Mouse (Mus musculus): ENCODE results near the gene Siglecg. TPM values are rescaled to one million over a fixed set of nuclear protein-coding genes. Genes with fewer than 3 reads are reported as not detected.
A peak's percentile ranks its signal among the peaks of the same experiment; 100 is the strongest.

The Siglecg gene
- polyA plus RNA-seq, 1 experiment from 2014 or later, result 0.05 TPM

DNA sequence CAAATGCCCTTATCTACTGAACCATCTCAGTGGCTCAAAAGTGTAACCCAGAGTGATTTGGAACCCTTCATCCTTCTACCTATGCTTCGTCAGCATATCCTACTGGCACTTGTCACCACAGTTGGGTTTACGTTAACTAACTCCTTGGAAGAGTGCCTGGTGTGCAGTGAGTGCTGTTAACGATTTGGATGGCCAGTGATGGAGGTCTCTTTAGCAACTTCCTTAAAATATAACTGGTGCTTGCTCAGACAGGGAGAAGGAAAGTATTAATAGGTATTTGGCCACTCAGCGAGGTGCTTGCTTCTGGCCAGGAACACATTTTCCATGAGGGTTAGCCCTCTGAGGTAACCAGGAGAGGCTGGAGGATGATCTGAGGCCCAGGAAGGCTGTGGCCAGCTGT lies 39.8 kb downstream of the Siglecg start:
- Histone ChIP-seq H3K9ac (no peak overlapping the region), H3K36me3 (replicated peaks) (0 out of 2 replicates have a peak, but pooled peaks cover 1% of the 10 kb centered on the region), H3K4me2 (no peak overlapping the region), H3K27ac (no peak overlapping the region), H3K4me1 (peaks cover 14% of the 10 kb centered on the region), H3K9me3 (no peaks in the 10 kb centered on the region), H3K4me3 (no peak overlapping the region), H3K27me3 (replicated peaks) (no peaks in the 10 kb centered on the region)
- 93% methylated on average over 4 of the region's 4 CpGs for WGBS
- ATAC-seq (replicated peaks), result no peak

DNA sequence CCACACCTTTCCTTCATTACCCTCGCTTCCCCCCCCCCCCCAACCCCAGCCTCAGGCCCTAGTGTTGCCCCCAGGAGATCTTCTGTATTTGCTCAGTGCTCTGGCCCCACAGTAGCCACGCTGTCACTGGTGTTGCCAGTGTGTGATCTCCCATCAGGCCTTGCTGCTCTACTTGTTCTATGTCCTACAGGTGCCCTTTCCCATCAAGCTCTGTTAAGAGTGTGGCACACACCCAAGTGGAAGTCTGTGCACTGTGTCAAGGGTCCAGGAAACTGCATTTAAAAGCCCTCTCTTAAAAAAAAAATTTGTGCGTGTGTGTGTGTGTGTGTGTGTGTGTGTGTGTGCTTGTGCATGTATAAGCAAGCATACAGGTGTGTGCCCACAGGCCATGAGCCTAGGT lies 40.2 kb downstream of the Siglecg start:
- H3K4me3 ChIP-seq, result no peak overlapping the region

DNA sequence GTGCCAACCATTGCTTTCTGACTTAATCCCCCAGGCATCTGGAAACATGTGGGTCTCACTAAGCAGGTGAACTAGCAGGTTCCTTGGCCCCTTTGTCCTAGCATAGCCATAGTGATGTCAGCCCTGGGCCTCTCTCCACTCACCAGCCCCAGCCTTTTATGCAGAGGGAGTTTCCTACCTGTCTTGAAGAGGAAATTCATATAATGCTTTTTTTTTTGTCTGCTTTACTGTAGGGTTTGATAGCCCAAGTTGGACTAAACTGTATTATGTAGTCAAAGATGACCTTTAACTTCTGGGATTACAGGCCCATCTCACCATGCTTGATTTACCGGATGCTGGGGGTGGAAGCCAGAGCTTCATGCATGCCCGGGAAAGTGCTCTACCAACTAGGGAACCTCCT lies 41.8 kb downstream of the Siglecg start:
- peaks cover 4% of the 10 kb centered on the region for H3K4me1 ChIP-seq
- no peak overlapping the region for H3K9ac ChIP-seq
- no peaks in the 10 kb centered on the region for H3K27me3 ChIP-seq (replicated peaks)
- H3K27ac ChIP-seq, result no peak overlapping the region
- H3K9me3 ChIP-seq, result no peaks in the 10 kb centered on the region
- WGBS, result 98% methylated on average over 2 of the region's 2 CpGs
- 0 out of 2 replicates have a peak, but pooled peaks cover 8% of the 10 kb centered on the region for H3K36me3 ChIP-seq (replicated peaks)
- no peak overlapping the region for H3K4me3 ChIP-seq
- H3K4me2 ChIP-seq, result no peak overlapping the region
- ATAC-seq (replicated peaks), result no peak

More for the DNA sequence above, 40.2 kb downstream of the Siglecg start:
- no peaks in the 10 kb centered on the region for H3K27me3 ChIP-seq (replicated peaks)
- no peak overlapping the region for H3K9ac ChIP-seq
- 95% methylated on average over 3 of the region's 3 CpGs for WGBS
- H3K4me2 ChIP-seq, result no peak overlapping the region
- H3K36me3 ChIP-seq (replicated peaks), result 0 out of 2 replicates have a peak, but pooled peaks cover 3% of the 10 kb centered on the region
- no peaks in the 10 kb centered on the region for H3K9me3 ChIP-seq
- H3K27ac ChIP-seq, result no peak overlapping the region
- ATAC-seq (replicated peaks), result no peak
- H3K4me1 ChIP-seq, result peaks cover 11% of the 10 kb centered on the region

DNA sequence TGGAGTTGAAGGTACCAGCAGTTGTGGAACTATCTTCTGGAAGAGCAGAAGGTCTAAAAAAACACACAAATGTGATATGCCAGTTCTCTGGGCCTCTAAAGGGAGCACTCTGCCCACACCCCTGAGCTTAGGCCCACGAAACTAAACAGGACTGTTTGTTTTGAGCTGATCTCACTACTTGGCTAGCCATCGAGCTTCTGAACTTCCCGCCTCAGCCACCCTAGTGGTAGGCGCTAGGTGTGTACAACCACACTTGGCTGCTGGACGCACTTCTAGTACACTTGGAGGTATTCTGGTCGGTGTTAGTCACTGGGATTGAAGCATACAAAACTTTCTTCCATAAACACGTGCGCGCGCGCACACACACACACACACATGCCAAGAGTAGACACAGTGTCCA lies 43.7 kb downstream of the Siglecg start:
- Histone ChIP-seq H3K27me3 (replicated peaks) (no peaks in the 10 kb centered on the region), H3K9ac (no peak overlapping the region), H3K27ac (no peak overlapping the region), H3K36me3 (replicated peaks) (peaks cover 12% of the 10 kb centered on the region), H3K4me1 (no peaks in the 10 kb centered on the region), H3K4me3 (no peak overlapping the region), H3K9me3 (no peaks in the 10 kb centered on the region), H3K4me2 (no peak overlapping the region)
- WGBS, result 95% methylated on average over 11 of the region's 11 CpGs
- ATAC-seq (replicated peaks), result no peak

DNA sequence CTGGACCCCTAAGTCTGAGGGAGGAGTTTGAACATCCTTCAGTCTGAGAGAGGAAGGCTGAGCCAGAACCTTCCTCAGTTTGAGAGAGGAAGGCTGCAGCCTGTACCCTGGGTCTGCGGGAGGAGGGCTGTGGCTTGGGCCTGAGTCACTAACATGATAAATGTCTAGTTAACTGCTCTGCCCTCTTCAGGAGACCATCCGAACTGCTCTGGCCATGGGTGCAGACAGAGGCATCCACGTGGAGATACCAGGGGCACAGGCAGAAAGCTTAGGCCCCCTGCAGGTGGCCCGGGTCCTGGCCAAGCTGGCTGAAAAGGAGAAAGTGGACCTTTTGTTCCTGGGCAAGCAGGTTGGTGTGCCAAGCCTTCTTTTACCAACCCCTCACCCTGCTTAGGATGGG lies 44.6 kb downstream of the Siglecg start:
- H3K4me3 ChIP-seq, result no peak overlapping the region
- no peaks in the 10 kb centered on the region for H3K9me3 ChIP-seq
- H3K4me1 ChIP-seq, result no peaks in the 10 kb centered on the region
- no peak overlapping the region for H3K27ac ChIP-seq
- H3K27me3 ChIP-seq (replicated peaks), result no peaks in the 10 kb centered on the region
- H3K9ac ChIP-seq, result no peak overlapping the region
- peaks cover 21% of the 10 kb centered on the region for H3K36me3 ChIP-seq (replicated peaks)
- ATAC-seq (replicated peaks), result no peak
- no peak overlapping the region for H3K4me2 ChIP-seq
- 33% methylated on average over 4 of the region's 4 CpGs for WGBS

DNA sequence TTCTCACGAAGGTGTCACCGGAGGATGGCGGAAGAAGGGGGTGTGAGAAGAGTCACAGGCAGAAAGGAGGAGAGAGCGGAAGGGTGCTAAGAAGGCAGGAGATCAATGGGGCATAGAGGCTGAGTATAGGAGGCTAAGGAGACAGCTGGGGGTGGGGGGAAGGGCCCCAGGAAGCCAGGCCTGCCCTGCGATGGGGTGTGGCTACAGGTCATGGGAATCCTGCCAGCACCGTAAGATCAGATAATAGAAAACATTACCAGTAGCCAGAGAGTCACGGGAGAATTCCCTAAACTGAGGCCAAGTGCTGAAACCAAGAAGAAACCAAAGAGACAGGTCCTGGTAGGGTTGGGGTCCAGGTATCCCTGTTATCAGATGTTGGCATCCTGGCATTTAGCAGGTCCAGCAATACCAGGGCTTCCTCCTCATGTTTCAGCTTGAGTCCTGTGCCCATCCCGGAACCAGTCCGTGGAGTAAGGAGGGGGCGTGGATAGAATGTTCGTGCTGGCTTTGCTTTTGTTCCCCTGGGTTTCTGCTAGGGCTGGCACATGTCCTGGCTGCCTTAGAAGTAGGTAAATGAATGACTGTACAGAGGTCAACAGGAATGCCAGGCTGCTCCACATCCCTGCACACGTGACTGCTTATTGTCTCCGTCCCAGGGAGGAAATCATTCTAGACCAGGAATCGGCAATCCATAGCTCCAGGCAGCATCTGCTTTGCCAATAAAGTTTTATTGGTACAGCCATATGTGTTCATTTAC lies 45.8 kb downstream of the Siglecg start:
- H3K9ac ChIP-seq, result no peak overlapping the region
- 94% methylated on average over 14 of the region's 14 CpGs for WGBS

DNA sequence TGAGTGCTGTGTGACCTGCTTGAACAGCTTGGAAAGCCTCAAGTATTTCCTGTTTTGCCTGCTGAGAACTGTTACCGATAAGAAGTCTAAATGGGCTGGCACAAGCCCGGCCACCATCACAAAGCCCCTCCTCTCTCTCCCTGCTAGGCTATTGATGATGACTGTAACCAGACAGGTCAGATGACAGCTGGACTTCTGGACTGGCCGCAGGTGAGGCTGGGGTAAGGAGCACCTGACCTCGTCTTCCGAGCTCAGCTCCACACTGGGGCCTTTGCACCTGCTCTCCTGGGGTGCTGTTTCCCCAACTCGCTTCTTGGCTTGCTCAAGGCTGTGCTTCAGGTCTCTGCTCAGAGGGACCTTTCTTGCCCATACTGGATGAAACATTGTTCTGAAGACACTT lies 46.4 kb downstream of the Siglecg start:
- H3K4me2 ChIP-seq, result no peak overlapping the region
- H3K36me3 ChIP-seq (replicated peaks), result peaks cover 23% of the 10 kb centered on the region
- no peak overlapping the region for H3K9ac ChIP-seq
- no peak overlapping the region for H3K27ac ChIP-seq
- no peak for ATAC-seq (replicated peaks)
- no peaks in the 10 kb centered on the region for H3K4me1 ChIP-seq
- no peaks in the 10 kb centered on the region for H3K9me3 ChIP-seq
- WGBS, result 94% methylated on average over 6 of the region's 6 CpGs
- no peaks in the 10 kb centered on the region for H3K27me3 ChIP-seq (replicated peaks)
- H3K4me3 ChIP-seq, result no peak overlapping the region

More for the DNA sequence above, 45.8 kb downstream of the Siglecg start:
- peaks cover 23% of the 10 kb centered on the region for H3K36me3 ChIP-seq (replicated peaks)
- H3K9me3 ChIP-seq, result no peaks in the 10 kb centered on the region
- ATAC-seq (replicated peaks), result no peak
- no peak overlapping the region for H3K4me2 ChIP-seq
- no peak overlapping the region for H3K27ac ChIP-seq
- H3K27me3 ChIP-seq (replicated peaks), result no peaks in the 10 kb centered on the region
- H3K4me3 ChIP-seq, result no peak overlapping the region
- H3K4me1 ChIP-seq, result no peaks in the 10 kb centered on the region

DNA sequence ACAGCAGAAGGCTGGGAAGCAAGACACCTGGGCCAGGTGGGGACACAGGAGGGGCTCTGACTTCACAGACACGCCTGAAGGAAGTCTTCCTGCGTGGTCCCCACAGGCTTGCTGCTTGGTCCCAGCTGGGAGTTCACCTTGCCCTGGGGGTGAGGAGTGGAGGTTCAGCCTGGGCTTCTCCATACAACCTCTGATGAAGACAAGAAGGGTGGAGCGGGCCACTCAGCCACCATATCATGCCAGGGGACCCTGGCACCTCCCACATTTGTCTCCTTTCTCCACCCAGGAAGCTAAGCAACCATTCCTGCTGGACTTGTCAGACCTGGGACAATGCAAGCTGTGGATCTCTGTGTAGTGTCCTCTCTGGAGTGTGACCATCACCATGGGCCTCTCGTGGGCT lies 54.8 kb downstream of the Siglecg start, which contains the start of gene Vsig10l:
TSS of gene Vsig10l (plus strand) at position 301 of the 400 bp plus-strand sequence.
- ATAC-seq (replicated peaks), result no peak
- 70% methylated on average over 4 of the region's 4 CpGs for WGBS
- peaks cover 14% of the 10 kb centered on the region for H3K4me1 ChIP-seq
- no peaks in the 10 kb centered on the region for H3K36me3 ChIP-seq (replicated peaks)
- no peak within 1 kb of the TSS for H3K9ac ChIP-seq
- H3K27ac ChIP-seq, result no peak within 1 kb of the TSS
- H3K9me3 ChIP-seq, result no peaks in the 10 kb centered on the region
- peaks cover 5% of the 10 kb centered on the region for H3K27me3 ChIP-seq (replicated peaks)
- H3K4me2 ChIP-seq, result no peak within 1 kb of the TSS
- H3K4me3 ChIP-seq, result no peak within 1 kb of the TSS

DNA sequence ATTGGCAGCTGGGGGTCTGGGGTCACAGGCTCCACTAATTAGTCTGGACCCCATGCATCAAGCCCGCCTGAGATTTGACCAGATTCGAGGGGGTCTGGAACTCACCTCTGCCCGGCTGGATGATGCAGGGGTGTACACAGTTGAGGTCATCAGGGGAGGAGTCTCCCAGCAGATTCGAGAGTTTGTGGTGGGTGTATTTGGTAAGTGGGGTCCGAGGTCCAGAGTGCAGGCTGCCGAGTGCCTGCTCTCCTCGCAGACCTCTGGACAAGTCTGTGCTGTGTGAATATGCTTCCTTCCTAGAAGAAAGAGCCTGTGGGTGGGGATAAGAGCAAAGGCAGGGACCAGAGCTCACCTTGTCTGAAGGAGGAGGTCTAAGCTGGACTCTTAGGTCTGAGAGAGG lies 56.0 kb downstream of the Siglecg start:
- no peak overlapping the region for H3K4me2 ChIP-seq
- WGBS, result 85% methylated on average over 7 of the region's 7 CpGs
- H3K4me3 ChIP-seq, result no peak overlapping the region
- no peak for ATAC-seq (replicated peaks)
- H3K9ac ChIP-seq, result no peak overlapping the region
- no peaks in the 10 kb centered on the region for H3K36me3 ChIP-seq (replicated peaks)
- H3K9me3 ChIP-seq, result no peaks in the 10 kb centered on the region
- H3K27me3 ChIP-seq (replicated peaks), result peaks cover 5% of the 10 kb centered on the region
- peaks cover 14% of the 10 kb centered on the region for H3K4me1 ChIP-seq
- H3K27ac ChIP-seq, result no peak overlapping the region

DNA sequence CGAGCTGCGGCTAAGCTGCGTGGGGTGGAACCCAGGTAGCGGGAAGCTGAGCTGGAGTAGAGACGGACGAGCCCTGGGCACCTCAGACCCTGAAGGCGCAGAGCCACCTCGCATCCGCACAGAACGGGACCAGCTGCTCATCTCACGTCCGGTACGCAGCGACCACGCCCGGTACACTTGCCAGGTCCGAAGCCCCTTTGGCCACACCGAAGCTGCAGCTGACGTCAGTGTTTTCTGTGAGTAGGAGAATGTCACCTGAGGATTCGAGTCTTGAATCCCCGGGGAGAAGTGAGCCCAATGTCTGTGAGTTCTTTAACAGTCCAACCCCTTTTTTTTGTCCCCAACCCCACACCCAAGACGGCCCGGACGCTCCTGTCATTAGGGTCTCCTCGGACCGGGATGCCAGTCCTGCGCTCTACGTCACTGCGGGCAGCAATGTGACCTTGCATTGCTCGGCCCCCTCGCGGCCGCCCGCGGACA lies 56.9 kb downstream of the Siglecg start:
- no peaks in the 10 kb centered on the region for H3K9me3 ChIP-seq
- no peaks in the 10 kb centered on the region for H3K36me3 ChIP-seq (replicated peaks)
- H3K4me3 ChIP-seq, result peak overlapping the region; percentile 47
- H3K4me2 ChIP-seq, result peak overlapping the region; percentile 89
- peaks cover 14% of the 10 kb centered on the region for H3K4me1 ChIP-seq
- peak overlapping the region; percentile 44 for H3K9ac ChIP-seq
- H3K27me3 ChIP-seq (replicated peaks), result peaks cover 5% of the 10 kb centered on the region
- H3K27ac ChIP-seq, result peak overlapping the region; percentile 34; the same call in 1 of the 2 replicates
- 5% methylated on average over 35 of the region's 35 CpGs for WGBS
- ATAC-seq (replicated peaks), result peak; percentile 25

DNA sequence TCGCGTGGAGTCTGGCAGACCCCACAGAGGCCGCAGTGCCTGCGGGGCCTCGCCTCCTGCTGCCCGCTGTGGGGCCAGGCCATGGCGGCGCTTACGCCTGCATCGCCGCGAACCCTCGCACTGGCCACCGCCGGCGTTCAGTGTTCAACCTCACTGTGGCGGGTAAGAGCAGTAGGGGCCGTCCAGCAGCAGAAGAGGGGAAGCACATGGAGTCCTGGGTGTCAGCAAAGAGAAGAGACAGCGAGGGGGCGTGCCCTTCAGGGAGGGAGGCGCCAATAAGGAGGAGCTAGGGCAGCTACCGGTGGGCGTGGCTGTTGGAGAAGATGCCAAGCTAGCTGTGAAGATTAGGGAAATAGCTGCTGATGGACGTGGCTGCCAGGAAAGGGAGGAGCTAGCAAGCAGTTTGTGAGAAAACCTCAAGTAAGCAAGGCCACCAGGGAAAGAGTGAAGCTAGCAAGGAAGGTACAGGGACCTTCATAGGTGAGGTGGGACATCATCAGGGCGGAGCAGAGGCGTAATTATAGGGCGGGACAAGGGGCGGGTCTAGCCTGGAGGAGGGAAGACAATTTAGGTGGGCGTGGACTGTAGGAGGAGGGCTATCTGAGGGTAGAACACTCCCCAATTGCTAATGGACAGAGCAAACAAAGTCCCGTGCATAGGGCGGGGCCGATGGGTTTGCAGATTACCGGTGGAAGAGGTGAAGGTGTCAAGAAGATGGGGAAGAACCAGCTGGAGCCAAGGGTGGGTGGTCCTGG lies 57.5 kb downstream of the Siglecg start:
- H3K27me3 ChIP-seq (replicated peaks), result peaks cover 5% of the 10 kb centered on the region
- H3K9ac ChIP-seq, result peak overlapping the region; percentile 44
- ATAC-seq (replicated peaks), result peak; percentile 89
- no peaks in the 10 kb centered on the region for H3K36me3 ChIP-seq (replicated peaks)
- H3K4me3 ChIP-seq, result peak overlapping the region; percentile 47
- no peaks in the 10 kb centered on the region for H3K9me3 ChIP-seq
- H3K27ac ChIP-seq, result peak overlapping the region; percentile 60
- peak overlapping the region; percentile 89 for H3K4me2 ChIP-seq
- H3K4me1 ChIP-seq, result peaks cover 14% of the 10 kb centered on the region
- WGBS, result under 1% methylated on average over 33 of the region's 33 CpGs

DNA sequence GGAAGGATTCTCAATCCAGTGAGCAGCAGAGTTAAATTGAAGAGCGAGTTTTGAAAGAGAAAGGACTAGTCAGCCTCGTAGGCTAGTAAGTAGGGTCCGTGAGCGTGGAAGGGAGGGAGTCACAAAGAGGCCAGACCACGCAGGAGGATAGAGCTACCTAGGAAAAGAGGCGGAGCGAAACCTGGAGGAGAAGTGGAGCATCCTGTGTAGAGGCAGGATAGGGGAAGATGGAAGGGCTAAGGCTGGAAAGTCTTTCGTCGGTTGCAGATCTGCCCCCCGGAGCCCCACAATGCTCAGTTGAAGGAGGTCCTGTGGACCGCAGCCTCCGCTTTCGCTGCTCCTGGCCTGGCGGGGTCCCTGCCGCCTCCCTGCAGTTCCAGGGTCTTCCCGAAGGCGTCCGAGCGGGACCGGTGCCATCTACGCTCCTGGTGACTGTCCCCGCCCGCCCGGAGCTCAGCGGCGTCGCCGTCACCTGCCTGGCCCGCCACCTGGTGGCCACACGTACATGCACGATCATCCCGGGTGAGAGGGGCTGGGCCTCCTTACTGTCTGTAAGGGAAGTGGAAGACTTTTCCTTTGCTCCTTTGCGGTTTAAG lies 58.2 kb downstream of the Siglecg start:
- Histone ChIP-seq H3K4me2 (peak overlapping the region; percentile 89), H3K27ac (peak overlapping the region; percentile 60), H3K9ac (peak overlapping the region; percentile 44), H3K4me1 (peaks cover 14% of the 10 kb centered on the region), H3K9me3 (no peaks in the 10 kb centered on the region), H3K36me3 (replicated peaks) (no peaks in the 10 kb centered on the region), H3K27me3 (replicated peaks) (peaks cover 5% of the 10 kb centered on the region), H3K4me3 (peak overlapping the region; percentile 47)
- 1% methylated on average over 33 of the region's 33 CpGs for WGBS
- peak; percentile 67 for ATAC-seq (replicated peaks)

Data from midbrain, embryonic 15.5 days (tissue).